Mouse (Mus musculus): ENCODE results near the gene Flot1. TPM values are rescaled to one million over a fixed set of nuclear protein-coding genes. Genes with fewer than 3 reads are reported as not detected.

Gene Flot1
- polyA plus RNA-seq, 1 experiment from 2014 or later = 41.0 TPM

DNA sequence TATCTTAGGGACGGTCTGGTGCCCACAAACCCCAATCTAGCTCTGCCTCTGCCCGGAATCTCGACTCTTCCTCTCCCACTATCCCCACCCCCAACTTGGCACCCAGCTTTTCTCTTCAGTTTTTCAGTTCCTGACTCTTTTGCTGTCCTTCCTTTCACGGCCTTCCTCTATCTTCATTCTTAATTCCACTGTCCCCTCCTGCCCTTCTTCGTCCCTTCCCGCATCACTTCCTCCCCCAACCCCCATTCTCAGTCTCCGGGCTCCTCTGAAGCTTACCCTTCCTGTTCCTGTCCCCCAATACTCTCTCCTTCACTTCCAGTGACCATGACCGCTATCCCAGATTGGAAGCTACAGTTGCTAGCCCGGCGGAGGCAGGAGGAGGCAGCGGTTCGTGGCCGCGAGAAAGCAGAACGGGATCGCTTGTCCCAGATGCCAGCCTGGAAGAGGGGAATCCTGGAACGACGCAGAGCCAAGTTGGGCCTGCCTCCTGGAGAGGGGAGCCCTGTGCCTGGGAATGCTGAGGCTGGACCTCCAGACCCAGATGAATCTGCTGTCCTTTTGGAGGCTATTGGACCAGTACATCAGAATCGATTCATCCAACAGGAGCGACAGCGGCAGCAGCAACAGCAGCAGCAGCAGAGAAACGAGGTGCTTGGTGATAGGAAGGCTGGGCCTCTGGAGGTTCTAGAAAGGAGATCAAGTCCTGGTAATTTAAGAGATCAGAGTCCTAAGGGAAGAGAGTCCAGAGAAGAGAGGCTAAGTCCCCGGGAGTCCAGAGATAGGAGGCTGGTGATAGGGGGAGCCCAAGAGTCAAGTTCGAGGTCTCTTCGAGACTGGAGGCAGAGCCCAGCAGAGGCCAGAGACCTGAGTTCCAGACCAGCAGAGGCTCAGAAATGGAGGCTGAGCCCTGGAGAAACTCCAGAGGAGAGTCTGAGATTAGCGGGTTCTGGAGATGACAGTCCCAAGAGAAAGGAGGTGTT is 44.2 kb downstream of the Flot1 start:
- DNase-seq (ENCODE audit: low spot score) (no peak), ATAC-seq (ENCODE audit: low FRiP score, low TSS enrichment) (no peak)
- TF ChIP-seq EP300 (optimal IDR thresholded peaks at IDR 0.05) (no peak), CTCF (IDR thresholded peaks at IDR 0.05; ENCODE audit: low read depth) (peak; percentile 47)
- Histone ChIP-seq H3K4me2 (replicated peaks; ENCODE audit: low read depth) (peak overlapping the region; percentile 85), H3K27ac (replicated peaks) (peak overlapping the region; percentile 94), H3K27me3 (ENCODE audit: control insufficient read depth, insufficient read depth, low read length) (no peaks in the 10 kb centered on the region), H3K9ac (ENCODE audit: low read length) (peak overlapping the region; percentile 77), H3K36me3 (ENCODE audit: control insufficient read depth, insufficient read depth, low read length) (no peaks in the 10 kb centered on the region), H3K4me1 (replicated peaks; ENCODE audit: control insufficient read depth, insufficient read depth) (peaks cover 3% of the 10 kb centered on the region; the same call in 1 of the 2 replicates), H3K4me3 (ENCODE audit: low read depth, low read length) (peak overlapping the region; percentile 60), H3K9me3 (ENCODE audit: control insufficient read depth, low read length) (no peaks in the 10 kb centered on the region)
- 12% methylated on average over 26 of the region's 26 CpGs for WGBS

GRCm38 (mm10) chr17:35868165-35868820 is 45.3 kb downstream of the Flot1 start:
- DNase-seq (ENCODE audit: low spot score) (no peak), ATAC-seq (ENCODE audit: low FRiP score, low TSS enrichment) (no peak)
- WGBS = 17% methylated on average over 15 of the region's 17 CpGs
- peaks cover 3% of the 10 kb centered on the region; the same call in 1 of the 2 replicates for H3K4me1 ChIP-seq (replicated peaks; ENCODE audit: control insufficient read depth, insufficient read depth)
- no peak for TF ChIP-seq CTCF (IDR thresholded peaks at IDR 0.05; ENCODE audit: low read depth)
- TF ChIP-seq EP300 (optimal IDR thresholded peaks at IDR 0.05) = no peak
- peak overlapping the region; percentile 60 for H3K4me3 ChIP-seq (ENCODE audit: low read depth, low read length)
- H3K9me3 ChIP-seq (ENCODE audit: control insufficient read depth, low read length) = no peaks in the 10 kb centered on the region
- H3K4me2 ChIP-seq (replicated peaks; ENCODE audit: low read depth) = peak overlapping the region; percentile 85
- H3K9ac ChIP-seq (ENCODE audit: low read length) = peak overlapping the region; percentile 77
- H3K36me3 ChIP-seq (ENCODE audit: control insufficient read depth, insufficient read depth, low read length) = no peaks in the 10 kb centered on the region
- H3K27me3 ChIP-seq (ENCODE audit: control insufficient read depth, insufficient read depth, low read length) = no peaks in the 10 kb centered on the region
- H3K27ac ChIP-seq (replicated peaks) = peak overlapping the region; percentile 94

DNA sequence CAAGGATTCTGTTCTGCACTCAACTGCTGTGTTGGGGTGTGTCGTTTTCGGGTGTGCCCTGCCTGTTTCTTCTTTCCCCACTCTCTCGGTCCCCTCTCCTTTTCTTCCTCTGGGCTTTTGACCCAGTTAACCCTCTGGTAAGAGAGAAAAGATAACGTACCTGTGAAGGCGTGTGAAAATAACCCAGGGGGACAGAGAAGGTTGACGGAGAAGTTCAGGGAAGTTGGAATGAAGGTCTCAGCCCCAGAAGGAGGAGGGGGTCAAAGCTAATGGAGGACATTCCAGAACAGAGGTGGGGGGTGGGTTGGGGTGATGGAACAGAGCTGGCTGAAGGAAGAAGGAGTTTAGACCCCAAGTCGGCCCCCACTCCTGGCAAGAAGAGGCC is 45.9 kb downstream of the Flot1 start:
- 2% methylated on average over 7 of the region's 7 CpGs for WGBS
- no peak for ATAC-seq (ENCODE audit: low FRiP score, low TSS enrichment)

DNA sequence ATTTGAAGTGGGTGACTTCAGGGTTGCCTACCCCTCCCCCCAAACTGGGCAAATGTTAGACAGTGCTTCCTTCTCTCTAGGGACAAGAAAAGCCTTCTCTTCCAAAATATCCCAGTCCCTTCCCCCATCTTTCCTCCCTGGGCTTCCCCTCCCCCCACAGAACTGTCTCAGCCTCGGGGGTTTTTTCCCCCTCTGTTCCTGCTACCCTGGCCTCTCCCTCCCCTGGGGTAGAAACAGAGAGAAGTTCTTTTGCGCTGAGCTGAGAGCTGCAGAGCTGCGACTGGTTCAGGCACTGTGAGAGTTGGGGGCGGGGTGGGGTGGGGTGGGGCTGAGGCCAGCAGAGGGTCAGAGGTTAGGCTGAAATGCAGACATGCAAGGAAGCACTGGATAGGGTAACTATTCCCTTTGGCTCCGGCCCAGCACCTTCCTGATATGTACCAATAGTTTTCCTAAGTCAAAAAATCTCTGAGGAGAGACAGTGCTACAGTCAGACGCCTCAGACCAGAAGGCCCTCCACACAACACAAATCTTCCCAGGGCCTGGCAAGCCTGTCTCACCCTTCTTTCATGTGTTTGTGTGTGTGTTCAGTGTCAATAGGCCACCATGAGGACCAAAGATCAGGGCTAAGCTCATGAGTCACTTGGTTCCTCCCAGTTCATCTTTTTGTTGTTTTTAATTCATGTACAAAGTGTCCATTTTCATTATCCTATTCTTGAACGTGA is 46.5 kb downstream of the Flot1 start:
- 1% methylated on average over 7 of the region's 7 CpGs for WGBS
- peaks cover 3% of the 10 kb centered on the region; the same call in 1 of the 2 replicates for H3K4me1 ChIP-seq (replicated peaks; ENCODE audit: control insufficient read depth, insufficient read depth)
- peak; percentile 13; the same call in 1 of the 2 replicates for ATAC-seq (ENCODE audit: low FRiP score, low TSS enrichment)

More for the DNA sequence above, 45.9 kb downstream of the Flot1 start:
- Histone ChIP-seq H3K9ac (ENCODE audit: low read length) (peak overlapping the region; percentile 77), H3K27ac (replicated peaks) (peak overlapping the region; percentile 94), H3K4me1 (replicated peaks; ENCODE audit: control insufficient read depth, insufficient read depth) (peaks cover 3% of the 10 kb centered on the region; the same call in 1 of the 2 replicates), H3K9me3 (ENCODE audit: control insufficient read depth, low read length) (no peaks in the 10 kb centered on the region), H3K27me3 (ENCODE audit: control insufficient read depth, insufficient read depth, low read length) (no peaks in the 10 kb centered on the region), H3K4me3 (ENCODE audit: low read depth, low read length) (peak overlapping the region; percentile 60), H3K4me2 (replicated peaks; ENCODE audit: low read depth) (peak overlapping the region; percentile 85), H3K36me3 (ENCODE audit: control insufficient read depth, insufficient read depth, low read length) (no peaks in the 10 kb centered on the region; the same call in 1 of the 2 replicates)
- TF ChIP-seq CTCF (IDR thresholded peaks at IDR 0.05; ENCODE audit: low read depth) = no peak
- TF ChIP-seq EP300 (optimal IDR thresholded peaks at IDR 0.05) = no peak
- DNase-seq (ENCODE audit: low spot score) = no peak

DNA sequence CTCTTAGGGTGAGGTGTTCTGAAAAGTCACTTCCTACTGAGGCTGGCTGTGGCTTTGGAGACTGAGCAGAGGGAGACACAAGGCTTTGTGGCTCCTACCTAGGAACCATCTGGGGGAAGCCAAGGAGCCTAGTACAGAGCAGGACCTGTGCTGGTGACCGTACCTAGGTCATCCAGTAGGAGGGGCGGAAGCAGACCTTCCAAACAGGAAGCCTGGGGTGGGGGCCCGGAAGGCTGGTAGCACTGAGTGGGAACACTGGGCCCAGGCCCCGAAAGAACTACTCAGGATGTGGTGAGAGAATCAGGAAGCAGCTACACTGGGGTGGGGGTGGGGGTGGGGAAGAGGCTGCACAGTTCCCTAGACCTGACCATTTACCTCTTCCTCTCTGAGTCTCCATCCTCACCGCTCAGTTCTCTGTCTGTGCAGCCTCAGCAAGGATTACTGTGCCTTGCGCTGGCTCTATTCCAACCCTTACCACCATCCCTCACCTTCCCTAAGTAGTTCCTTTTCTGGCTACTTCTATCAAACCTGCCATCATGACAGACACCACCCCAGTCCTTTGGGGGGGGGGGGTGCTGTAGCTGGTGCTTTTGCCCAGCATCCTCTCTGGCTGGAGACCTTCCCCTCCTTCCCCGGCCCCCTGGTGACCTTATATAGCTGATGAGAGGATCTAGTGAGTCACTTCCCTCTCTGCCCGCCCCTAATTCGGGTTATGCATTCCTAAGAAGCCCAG is 47.3 kb downstream of the Flot1 start:
- 36% methylated on average over 8 of the region's 9 CpGs for WGBS
- no peaks in the 10 kb centered on the region for H3K9me3 ChIP-seq (ENCODE audit: control insufficient read depth, low read length)

More for the DNA sequence above, 46.5 kb downstream of the Flot1 start:
- no peak for TF ChIP-seq EP300 (optimal IDR thresholded peaks at IDR 0.05)
- no peak for TF ChIP-seq CTCF (IDR thresholded peaks at IDR 0.05; ENCODE audit: low read depth)
- Histone ChIP-seq H3K36me3 (ENCODE audit: control insufficient read depth, insufficient read depth, low read length) (no peaks in the 10 kb centered on the region; the same call in 1 of the 2 replicates), H3K27ac (replicated peaks) (peak overlapping the region; percentile 94), H3K4me3 (ENCODE audit: low read depth, low read length) (peak overlapping the region; percentile 60), H3K4me2 (replicated peaks; ENCODE audit: low read depth) (peak overlapping the region; percentile 85), H3K9ac (ENCODE audit: low read length) (peak overlapping the region; percentile 77), H3K9me3 (ENCODE audit: control insufficient read depth, low read length) (no peaks in the 10 kb centered on the region), H3K27me3 (ENCODE audit: control insufficient read depth, insufficient read depth, low read length) (no peaks in the 10 kb centered on the region)
- DNase-seq (ENCODE audit: low spot score) = peak; percentile 51

More for the DNA sequence above, 47.3 kb downstream of the Flot1 start:
- Histone ChIP-seq H3K4me2 (replicated peaks; ENCODE audit: low read depth) (peak overlapping the region; percentile 85), H3K9ac (ENCODE audit: low read length) (peak overlapping the region; percentile 77), H3K27ac (replicated peaks) (peak overlapping the region; percentile 94), H3K4me3 (ENCODE audit: low read depth, low read length) (peak overlapping the region; percentile 60), H3K36me3 (ENCODE audit: control insufficient read depth, insufficient read depth, low read length) (no peaks in the 10 kb centered on the region; the same call in 1 of the 2 replicates), H3K4me1 (replicated peaks; ENCODE audit: control insufficient read depth, insufficient read depth) (peaks cover 3% of the 10 kb centered on the region; the same call in 1 of the 2 replicates), H3K27me3 (ENCODE audit: control insufficient read depth, insufficient read depth, low read length) (no peaks in the 10 kb centered on the region)
- DNase-seq (ENCODE audit: low spot score) (peak; percentile 49), ATAC-seq (ENCODE audit: low FRiP score, low TSS enrichment) (peak; percentile 22; the same call in 1 of the 2 replicates)
- TF ChIP-seq EP300 (optimal IDR thresholded peaks at IDR 0.05) = peak; percentile 38
- no peak for TF ChIP-seq CTCF (IDR thresholded peaks at IDR 0.05; ENCODE audit: low read depth)

Data from stomach, postnatal 0 days (tissue).